Mouse (Mus musculus) ovary, postnatal 14 days (tissue): ENCODE results near the gene Oxld1.

Source experiments
- DNase-seq: peaks from one replicate; pipeline ENCODE4 v3.0.0; 2022; ENCODE audit warnings: low spot score

Oxld1 gene

DNA sequence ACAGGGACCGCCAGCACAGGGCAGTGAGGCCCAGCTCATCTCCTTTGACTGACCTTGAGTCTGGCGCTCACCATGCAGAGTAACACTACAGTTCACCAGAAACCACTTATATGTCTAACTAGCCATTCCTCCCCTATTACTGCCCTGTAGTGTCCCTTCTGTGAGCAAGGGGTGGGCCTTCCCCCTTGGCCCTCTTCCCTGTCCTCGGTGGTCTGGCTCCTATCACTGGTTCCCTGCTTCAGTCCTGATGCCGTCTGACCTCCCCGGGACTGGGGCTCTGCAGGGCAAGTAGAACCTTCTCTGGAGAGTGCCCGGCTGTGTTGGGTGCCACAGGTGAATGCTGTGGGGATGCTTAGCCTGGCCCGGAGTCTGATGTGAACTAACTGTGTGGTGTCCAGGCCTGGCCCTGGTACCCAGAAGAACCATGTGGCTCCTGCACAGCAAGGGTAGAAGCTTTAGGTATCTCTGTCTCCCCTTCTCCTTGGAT, 25.6 kb upstream of the Oxld1 start:
- DNase-seq = no peak

DNA sequence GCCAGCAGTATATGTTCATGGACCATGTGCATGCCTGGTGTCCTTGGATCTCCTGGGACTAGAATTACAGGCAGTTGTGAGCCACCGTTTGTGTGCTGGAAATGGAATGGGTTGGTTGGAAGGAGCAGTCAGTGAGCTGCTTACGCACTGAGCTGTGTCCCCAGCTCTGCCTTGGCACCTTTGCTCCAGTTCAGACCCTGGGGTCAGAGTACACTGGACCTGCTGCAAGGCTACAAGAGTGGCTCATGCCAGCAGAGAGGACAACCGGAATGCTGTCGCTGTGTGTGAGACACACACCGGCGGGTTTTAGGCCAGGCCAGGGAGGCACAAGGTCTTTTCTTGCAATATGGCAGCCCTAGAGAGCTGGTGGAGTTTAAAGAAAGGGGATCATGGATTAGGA, 14.2 kb upstream of the Oxld1 start:
- no peak for DNase-seq

DNA sequence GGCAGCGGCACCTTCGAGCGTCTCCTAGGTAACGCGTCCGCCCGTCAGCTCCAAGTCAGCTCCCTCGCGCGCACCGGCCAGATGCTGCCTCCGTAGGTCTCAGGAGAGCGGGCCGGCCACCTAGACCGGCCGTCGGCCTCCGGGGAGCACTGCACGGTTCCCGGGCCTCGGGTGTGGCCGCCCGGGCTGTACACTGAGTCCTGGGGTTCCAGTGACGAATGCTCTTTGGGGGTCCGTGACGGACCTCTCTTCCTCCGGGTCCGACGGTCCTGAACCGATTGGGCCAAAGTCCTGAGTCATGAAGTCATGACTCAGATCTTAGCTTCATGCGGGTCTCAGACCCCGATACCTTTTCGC, 9.8 kb upstream of the Oxld1 start:
- no peak for DNase-seq

DNA sequence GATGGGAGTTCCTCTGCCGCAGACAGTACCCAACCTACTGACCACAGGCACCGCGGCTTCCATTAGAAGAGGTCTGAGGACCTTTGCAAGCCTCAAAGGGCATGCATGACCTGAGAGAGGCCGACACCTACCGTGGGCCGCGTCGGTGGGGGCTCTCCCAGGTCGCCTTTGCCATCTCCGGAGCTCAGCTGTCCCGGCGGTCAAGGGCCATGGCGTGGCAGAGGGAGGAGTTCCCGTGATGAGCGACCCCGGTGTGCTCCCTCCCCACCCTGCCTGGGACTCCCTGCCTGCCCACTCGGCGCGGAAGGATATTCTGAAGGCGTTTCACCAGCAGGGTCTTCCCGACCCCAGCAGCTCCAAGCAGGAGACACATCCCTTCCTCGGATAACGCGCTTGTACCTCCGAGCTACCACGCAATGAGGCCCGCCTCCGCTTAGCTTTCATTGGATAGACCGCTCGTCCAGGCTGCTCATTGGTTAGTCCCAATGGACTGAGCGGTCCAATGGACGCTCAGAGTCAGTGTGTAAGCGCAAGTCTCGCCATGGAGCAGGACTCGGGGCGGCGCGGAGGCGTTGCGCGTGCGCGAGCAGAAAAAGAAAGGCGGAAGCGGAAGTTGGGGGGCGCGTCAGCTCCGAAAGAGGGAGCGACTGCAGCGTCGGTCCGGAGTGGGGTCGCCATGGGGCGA, 9.3 kb upstream of the Oxld1 start, which contains the start of gene Arl16:
TSS of gene Arl16 (minus strand) at position 557 of the 685 bp plus-strand sequence.
- peak; percentile 81 for DNase-seq

DNA sequence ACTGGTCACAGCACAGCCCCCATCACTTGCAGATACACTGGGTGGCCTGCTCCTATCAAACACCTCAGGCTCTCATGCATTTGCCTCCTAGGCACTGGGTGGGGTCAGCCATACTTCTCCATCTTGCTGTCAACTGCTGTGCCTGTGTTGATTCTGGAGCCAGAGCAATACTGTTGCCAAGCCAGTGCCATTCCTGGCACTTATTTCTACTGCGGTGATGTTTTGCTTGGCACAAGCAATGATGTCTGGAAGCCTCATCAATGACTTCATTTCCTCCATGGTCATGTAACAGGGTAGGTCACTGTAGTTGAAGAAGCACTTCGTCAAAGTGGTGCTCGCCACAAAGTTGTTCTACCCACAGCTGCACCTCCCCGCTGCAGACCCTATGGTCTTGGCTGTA, 7.7 kb upstream of the Oxld1 start:
- DNase-seq = no peak

DNA sequence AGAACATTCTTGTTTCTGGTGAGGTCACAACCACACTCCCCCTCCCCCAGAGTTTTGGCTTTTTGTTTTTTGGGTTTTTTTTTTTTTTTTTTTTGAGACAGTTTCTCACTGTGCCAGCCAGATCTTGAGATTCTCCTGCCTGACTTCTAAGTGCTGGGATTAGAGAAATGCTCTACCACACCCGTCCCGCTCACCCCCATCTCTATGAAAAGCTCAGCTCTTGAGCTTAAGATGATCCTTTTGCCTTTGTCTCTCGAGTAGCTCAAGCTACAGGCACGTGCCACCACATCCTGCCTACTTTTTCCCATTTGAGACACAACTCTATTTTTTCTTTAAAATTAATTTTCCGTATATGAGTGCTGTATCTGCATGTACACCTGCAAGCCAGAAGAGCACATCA, 6.5 kb upstream of the Oxld1 start:
- no peak for DNase-seq

DNA sequence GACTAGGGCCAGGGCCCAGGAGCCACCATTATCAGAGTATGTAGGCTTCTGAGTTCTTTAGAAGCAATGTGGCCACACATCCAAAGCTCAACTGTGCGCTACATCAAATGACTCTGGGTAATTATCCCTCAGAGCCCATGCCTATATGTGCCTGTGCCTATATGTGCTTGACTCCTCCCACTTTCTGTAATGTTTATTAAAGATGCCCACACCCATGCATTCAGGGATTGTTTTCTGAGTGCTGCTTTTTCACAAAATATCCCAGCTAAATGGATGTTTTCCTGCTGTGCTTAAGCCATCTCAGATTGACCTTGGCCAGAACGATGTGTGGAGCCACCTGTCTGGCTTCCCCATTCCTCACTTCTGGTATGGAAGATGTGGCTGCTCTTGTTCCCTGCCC, 5.7 kb upstream of the Oxld1 start:
- DNase-seq = no peak

DNA sequence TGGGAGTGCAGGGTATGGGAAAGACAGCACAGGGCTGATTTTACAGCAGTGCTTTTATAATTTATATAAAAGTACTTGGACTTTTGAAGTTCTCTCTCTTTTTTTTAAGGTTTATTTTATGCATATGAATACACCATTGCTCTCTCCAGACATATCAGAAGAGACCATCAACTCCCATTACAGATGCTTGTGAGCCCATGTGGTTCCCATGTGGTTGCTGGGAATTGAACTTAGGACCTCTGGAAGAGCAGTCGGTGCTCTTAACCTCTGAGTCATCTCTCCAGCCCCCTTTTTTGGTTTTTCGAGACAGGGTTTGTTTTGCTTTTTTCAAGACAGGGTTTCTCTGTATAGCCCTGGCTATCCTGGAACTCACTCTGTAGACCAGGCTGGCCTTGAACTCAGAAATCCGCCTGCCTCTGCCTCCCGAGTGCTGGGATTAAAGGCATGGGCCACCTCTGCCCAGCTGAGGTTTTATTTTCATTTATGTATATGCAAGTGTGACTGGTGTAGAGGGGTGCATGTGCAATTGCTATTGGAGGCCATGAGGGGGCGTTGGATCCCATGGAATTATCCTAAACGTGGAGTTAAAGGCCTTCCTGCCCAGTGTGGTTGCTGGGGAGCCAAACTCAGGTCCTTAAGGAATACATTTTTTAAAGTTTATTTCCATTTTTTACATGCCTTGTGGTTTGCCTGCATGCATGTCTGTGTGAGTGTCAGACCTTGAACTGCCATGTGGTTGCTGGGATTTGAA, 1.2 kb upstream of the Oxld1 start:
- no peak for DNase-seq

DNA sequence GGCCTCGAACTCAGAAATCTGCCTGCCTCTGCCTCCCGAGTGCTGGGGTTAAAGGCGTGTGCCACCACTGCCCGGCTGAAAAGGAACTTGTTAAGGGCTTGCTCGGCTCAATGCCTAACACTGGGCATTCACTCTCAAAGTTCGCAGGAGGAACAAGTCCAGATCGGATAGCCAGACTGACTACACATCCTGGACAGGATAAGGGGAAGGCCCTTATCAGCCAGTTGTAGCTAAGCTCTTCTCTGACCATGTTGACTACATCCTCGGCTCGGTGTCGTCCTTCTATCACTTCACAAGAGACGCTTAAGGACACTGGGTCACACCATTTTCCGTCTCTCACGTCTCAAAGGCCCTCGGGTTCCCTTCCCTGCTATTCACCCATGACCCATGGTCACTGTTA, 498 bp downstream of the Oxld1 start:
- DNase-seq = no peak

DNA sequence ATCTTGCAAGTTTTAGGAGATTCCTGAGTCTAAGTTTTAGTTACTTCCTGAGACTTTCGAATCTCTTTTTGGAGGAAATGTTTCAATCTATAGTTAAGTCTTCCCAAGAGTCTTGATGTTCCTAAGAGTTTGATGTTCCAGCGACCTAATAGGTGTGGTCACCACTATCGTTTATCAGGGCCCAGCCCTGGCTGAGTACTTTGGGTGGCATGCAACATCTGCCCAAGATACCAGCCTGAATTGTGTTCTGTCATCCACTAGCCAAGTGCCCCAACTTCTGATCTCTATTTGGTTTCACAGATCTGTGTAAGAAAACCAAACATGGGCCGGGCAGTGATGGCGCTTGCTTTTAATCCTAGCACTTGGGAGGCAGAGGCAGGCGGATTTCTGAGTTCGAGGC, 2.5 kb downstream of the Oxld1 start:
- no peak for DNase-seq

DNA sequence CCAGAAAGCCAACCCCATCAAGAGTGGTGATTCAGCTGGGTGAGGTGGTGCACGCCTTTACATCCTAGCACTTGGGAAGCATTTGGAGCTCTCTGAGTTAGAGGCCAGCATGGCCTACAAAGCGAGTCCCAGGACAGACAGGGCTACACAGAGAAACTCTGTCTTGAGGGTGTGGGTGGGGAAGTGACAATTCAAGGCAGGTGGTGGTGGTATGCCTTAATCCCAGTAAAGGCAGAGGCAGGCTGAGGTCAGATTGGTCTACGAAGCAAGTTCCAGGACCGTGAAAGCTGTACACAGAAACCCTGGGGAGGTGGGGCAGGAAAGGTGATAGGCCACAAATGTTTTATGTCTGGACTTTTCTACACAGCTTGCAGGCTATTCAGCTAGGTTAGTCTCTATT, 2.9 kb downstream of the Oxld1 start:
- no peak for DNase-seq

DNA sequence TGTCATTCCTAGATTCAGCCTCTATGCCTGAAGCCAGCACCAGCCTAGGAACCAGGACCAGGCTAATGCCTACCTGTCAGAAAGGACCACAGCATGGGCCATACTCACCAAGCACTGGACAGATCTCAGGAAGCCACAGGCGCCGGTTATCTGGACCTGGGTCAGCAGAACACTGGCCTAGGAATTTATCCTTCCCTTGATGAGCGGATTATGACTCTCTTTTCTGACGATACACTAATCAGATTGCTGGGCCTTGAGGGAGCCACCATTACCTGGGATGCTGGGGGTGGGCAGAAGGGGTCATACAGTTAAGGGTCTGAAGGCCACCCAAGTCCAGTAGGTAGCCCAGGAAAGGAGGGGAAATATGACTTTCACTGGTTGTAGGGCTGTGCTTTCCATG, 4.6 kb downstream of the Oxld1 start, which contains the start of gene Pde6g:
TSS of gene Pde6g (minus strand) at position 195 of the 400 bp plus-strand sequence.
- DNase-seq = no peak

DNA sequence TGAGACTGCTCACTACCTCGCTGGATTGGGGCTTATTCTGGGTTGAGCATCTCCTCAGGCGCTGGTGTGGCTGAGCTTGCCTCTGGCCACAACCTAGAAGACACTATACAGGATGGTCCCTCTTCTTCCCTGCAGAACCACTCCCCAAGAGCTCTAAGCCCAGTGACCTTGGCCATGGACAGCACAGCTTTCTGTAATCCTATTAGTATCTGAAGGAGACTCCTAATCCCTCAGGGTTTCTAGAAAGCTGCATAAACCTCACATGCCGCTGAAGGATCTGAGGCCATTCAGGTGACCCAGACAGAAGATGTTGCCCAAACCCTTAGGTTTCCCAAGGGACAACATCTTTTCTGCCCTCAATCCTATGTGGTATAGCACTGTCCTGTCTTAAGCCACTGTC, 5.6 kb downstream of the Oxld1 start:
- no peak for DNase-seq

DNA sequence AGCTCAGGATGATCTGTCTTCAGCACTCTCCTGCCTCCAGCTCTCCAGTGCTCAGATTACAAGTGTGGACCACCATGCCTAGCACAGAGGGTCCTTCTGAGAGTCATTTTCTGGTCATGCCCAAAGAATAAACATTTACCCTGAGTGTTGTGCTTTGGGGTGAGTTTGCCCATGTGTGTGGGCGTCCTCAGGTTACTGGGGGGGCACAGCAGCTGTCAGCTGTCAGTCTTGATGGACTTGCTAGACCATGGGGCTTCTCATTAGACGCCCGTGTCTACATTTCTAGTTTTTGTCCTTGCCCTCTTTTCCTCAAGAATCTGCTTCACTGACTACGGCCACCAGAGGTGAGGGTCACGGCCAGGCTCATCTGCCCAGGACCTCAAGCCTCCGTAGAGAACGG, 10.7 kb downstream of the Oxld1 start:
- no peak for DNase-seq

DNA sequence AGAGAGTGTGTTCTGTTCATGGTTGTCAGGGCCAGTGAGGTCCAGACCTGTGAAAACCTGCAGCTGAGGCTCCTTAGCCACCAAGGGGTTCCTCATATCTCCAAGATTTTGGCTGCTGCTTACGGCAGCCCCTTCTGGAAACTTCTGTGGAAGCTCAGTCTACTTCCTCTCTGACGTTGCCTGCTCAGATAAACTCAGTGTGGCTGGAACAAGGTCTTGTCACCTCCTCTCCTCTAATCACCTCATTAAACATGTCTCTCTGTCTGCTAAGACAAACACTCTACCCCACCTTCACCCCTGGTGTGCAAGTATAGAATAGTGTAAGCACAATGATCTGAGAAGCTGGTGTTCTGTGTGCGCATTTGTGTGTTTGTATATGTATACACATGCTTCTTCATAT, 12.4 kb downstream of the Oxld1 start:
- DNase-seq = no peak

DNA sequence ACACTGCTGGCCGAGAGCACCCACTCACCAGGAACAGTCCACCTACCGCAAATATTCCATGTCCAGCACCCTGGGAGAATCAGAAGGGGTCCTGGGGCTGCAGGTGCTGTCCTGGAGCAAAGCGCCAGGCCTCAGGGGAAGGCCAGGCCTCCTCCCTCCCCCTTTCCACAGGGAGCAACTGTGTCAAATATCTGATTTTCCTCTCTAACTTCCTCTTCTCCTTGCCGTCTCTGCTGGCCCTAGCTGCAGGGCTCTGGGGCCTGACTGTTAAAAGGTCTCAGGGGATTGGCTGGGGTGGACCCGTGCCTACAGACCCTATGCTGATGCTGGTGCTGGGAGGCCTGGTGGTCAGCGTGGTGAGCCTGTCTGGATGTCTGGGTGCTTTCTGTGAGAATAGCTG, 13.8 kb downstream of the Oxld1 start:
- DNase-seq = no peak

DNA sequence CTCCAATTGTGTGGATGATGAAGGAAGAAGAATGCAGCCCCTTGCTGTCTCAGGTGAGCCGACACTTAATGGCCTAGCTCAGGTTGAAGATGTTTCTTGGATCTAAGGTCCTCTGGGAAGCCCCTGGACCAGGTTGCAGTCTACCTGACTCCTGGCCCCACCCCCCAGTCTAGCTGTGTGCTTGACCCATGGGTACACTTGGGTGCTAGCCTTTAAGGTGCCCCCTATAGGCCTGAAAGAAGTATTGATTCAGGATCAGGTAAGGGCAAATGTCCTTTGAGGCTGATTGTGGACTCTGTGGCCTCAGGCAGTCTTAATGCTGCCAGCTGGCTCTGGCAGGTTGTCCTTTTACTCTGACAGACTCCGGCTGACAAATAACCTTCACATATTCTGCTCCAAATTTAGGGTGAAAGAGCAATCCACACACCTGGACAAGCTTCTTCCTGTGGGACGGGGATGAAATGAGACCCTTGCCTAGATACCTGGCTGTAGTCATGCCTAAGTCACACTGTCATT, 15.0 kb downstream of the Oxld1 start:
- no peak for DNase-seq

DNA sequence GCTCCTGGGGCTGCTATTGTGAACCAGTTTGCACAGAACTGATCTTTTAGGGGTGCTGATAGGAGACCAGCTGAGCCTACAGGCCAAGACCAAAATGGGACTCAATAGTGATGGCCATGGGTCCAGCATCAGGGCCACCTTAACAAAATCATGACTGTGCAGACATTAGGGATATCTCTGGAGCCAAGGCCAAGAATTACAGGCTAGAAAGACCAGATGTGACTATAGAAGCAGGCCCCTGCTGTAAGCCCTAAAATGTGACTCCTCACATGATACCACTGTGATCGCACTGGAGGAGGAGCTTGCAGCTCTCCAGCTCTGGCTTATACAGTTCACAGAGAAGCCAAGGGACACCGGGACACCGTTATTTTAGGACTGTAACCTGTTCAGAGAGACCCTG, 15.5 kb downstream of the Oxld1 start, which contains the start of gene Tspan10:
TSS of gene Tspan10 (plus strand) at position 301 of the 400 bp plus-strand sequence.
- DNase-seq = no peak

DNA sequence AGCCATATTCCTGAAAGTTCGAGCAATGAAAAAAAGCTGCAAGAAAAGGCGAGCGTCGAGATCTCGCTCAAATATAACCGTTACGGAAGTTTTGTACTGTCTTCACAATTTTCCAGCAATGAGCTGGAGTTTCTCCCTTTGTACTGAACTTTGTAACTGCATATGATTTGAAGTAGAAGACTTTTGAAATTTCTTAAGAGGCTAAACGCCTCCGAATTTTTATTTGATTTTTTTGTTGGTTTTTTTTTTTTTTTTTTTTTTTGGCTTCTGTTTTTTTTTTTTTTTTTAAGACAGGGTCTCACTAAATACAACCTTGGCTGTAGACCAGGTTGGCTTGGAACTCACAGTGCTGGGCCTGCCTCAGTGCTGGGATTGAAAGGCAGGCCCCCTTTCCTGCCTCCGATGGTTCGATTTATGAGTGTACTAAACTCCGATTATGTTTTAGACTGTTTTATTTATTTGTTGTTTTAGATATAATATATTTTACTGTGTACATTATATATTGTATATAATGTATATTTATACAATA, 19.9 kb downstream of the Oxld1 start:
- DNase-seq = no peak

DNA sequence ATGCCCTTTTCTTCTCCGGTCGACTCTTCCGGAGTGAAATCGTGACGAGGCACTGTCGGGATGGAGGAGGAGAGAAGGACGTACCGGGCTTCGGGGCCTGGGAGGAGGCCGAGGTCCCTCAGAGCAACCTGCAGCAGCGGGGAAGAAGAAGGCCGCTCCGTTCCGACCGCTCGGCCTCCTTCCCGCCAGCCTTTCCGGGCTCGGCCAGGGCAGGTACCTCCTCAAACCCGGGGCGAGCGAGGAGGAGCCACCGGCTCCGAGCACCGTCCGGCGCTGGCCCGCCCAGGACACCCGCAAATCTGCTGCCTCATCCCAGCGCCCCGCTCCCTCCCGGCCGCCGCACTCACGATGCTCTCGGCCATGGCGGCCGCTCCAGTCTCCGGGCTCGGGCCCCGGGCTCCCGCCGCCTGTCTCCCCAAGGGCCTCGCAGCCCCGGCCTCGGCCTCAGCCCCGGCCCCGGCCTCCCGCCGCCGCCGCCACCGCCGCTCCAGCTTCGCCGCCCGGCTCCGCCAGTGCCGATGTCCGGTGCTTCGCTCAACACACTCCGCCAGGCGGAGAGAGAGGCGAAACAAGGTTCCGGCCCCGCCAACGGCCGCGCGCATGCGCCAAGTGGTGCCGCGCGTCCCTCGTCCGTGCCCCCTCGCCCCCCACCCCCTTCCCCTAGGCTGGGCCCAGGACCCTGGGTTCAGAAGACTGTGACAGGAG, 20.6 kb downstream of the Oxld1 start, which contains the start of gene Nploc4:
TSS of gene Nploc4 (minus strand) at position 557 of the 705 bp plus-strand sequence.
- DNase-seq = peak; percentile 93

DNA sequence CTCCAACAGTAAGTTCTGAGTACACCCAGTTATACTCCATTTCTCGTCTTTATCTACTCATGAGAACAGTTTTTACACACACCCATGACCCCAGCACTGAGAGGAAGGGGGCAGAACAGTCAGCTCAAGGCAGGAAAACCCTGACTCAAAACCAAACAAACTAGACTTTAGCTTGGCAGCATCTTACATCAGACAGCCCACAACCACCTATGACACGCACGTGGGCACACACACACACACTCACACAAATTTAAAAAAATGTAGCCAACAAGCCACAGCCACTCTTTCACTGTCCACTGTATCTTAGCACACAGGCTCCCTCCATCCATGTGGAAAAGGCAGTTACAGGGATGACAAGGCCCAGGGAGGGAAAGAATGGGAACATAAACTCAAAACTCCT, 31.1 kb downstream of the Oxld1 start:
- no peak for DNase-seq

DNA sequence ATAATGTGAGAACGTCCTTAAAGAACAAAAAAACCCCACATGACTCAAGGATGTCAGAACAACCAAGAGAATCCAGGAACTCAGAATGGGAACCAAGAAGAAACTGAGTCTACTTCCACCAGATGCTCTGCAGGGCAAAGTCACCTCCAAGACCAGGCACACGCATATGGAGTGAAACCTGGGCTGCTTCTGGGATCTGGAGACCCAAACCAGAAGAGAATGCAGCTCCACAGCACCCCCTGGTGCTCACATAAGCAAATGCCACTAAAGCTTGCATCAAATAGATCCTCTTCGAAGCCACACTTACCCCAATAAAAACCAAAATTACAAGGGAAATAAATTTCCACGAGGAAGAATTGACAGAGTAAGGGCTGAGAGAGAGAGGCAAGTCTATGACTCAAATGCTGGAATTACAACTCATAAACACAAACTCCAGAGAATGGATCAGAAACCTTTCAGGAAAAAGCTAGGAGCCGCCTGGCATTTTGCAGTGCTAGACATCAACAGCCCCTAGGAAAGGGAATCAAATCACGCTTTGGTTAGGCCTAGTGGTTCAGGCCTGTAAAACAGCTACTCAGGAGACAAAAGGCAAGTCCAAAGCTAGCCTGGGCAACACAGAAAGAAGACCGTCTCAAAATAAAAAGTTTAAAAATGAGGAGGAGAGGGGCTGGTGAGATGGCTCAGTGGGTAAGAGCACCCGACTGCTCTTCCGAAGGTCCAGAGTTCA, 34.1 kb downstream of the Oxld1 start:
- DNase-seq = peak; percentile 62
